19 mouse cellular contexts compared by ENCODE assay signal in the genomic region with DNA sequence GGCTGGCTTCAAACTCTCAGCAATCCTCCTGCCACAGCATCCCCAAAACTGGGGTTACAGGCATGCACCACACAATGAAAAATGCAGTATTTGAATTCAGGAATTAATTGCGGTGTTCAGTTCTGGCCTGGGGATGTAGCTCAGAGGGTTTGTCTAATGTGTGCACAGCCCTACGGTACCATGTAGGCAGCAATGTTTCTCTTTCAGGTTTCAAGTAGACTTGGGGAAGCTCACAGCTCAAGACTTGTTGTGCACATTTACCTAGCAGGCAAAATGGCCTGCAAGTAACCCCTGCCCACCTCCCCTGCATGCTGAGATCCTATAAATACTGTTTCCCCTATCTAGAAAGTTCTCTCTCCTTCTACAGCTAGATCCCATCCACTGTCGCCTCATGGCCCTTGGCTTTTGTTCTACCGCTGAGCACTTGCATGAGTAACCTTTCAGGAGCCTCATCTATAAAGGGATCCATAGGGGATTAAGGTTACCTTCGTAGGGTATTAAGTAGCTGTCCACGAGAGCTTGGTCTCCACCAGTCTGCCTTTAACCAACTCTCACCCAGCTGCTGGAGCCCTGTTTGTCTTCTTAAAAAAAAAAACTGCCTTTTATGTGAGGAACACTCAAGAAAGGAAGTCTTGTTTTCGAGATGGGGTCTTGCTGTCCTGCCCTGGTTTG. TPM values are rescaled to one million over a fixed set of nuclear protein-coding genes. Genes with fewer than 3 reads are reported as not detected.
"Had no signal": no experiment of that assay in that cellular context is flagged by ENCODE, and none has a peak within 500 bp of the region (broad histone marks: within the 10 kb centered on the region; RNA-seq: fewer than 3 reads in every experiment).

No protein-coding gene starts in this region.

- H3K36me3 ChIP-seq: limb, embryonic 12.5 days; liver, embryonic 13.5 days; midbrain, embryonic 12.5 days; neural tube, embryonic 15.5 days had no signal

- H3K4me2 ChIP-seq: limb, embryonic 12.5 days; liver, embryonic 13.5 days; midbrain, embryonic 12.5 days; neural tube, embryonic 15.5 days had no signal

- H3K9me3 ChIP-seq: limb, embryonic 12.5 days; liver, embryonic 13.5 days; midbrain, embryonic 12.5 days; neural tube, embryonic 15.5 days had no signal

- H3K9ac ChIP-seq: limb, embryonic 12.5 days; liver, embryonic 13.5 days; midbrain, embryonic 12.5 days; neural tube, embryonic 15.5 days had no signal

- H3K27me3 ChIP-seq: limb, embryonic 12.5 days; liver, embryonic 13.5 days; midbrain, embryonic 12.5 days; neural tube, embryonic 15.5 days had no signal

- H3K4me3 ChIP-seq: limb, embryonic 12.5 days; liver, embryonic 13.5 days; midbrain, embryonic 12.5 days; myocyte; neural tube, embryonic 15.5 days had no signal

- DNase-seq: kidney, adult 18-20 months; kidney, postnatal 14 days; layer of hippocampus, postnatal 36 days; liver; liver, embryonic 13.5 days; lung, adult 18-20 months; lung, postnatal 4 days; right cerebral cortex, adult 18-20 months; right cerebral cortex, postnatal 25 days; thymus, postnatal 14 days had no signal

RNA-seq across cellular contexts. Expression of a gene that starts 17.7 kb away (rescaled TPM):
- polyA plus RNA-seq: kidney, embryonic 14.5 days; large intestine, adult 2 months; limb, embryonic 12.5 days; liver, embryonic 13.5 days; midbrain, embryonic 12.5 days; neural tube, embryonic 11.5 days; small intestine, adult 2 months; stomach, embryonic 16.5 days had no signal
